Mouse (Mus musculus) heart, adult 8-10 months (tissue): ENCODE results near the gene Sh3gl1. TPM values are rescaled to one million over a fixed set of nuclear protein-coding genes. Genes with fewer than 3 reads are reported as not detected.

Experiments
- DNase-seq: peaks from one replicate; pipeline ENCODE4 v3.0.0; 2022; ENCODE audit warnings: low spot score
- total RNA-seq, 4 experiments: library from RNA; stranded (reverse); gene quantifications; 2 replicates each; pipeline ENCODE4 v1.2.4; 2022

The Sh3gl1 gene
- total RNA-seq, 4 experiments from 2014 or later: 12.3 to 14.4 (median 13.3) TPM

- DNase-seq: peak; percentile 98
Observed at GRCm38 (mm10) chr17:56040030-56040856, 3.8 kb upstream of the Sh3gl1 start, which contains the start of gene Chaf1a. Gene Chaf1a, plus strand, starts transcription at chr17:56040439.

- no peak for DNase-seq
Observed at GRCm38 (mm10) chr17:56039345-56039744, 2.9 kb upstream of the Sh3gl1 start.

GRCm38 (mm10) chr17:56038583-56039261, 2.3 kb upstream of the Sh3gl1 start:
- no peak for DNase-seq

- no peak for DNase-seq
Observed at GRCm38 (mm10) chr17:56036901-56037287, 459 bp upstream of the Sh3gl1 start.

- no peak for DNase-seq
Observed at GRCm38 (mm10) chr17:56035216-56035615, 1.2 kb downstream of the Sh3gl1 start.

GRCm38 (mm10) chr17:56034726-56035100, 1.7 kb downstream of the Sh3gl1 start:
- DNase-seq: no peak

GRCm38 (mm10) chr17:56034040-56034725, 2.3 kb downstream of the Sh3gl1 start:
- no peak for DNase-seq

GRCm38 (mm10) chr17:56032831-56033230, 3.6 kb downstream of the Sh3gl1 start:
- no peak for DNase-seq

- no peak for DNase-seq
Observed at GRCm38 (mm10) chr17:56032127-56032733, 4.2 kb downstream of the Sh3gl1 start.

- DNase-seq: no peak
Observed at GRCm38 (mm10) chr17:56031431-56031830, 5.0 kb downstream of the Sh3gl1 start.

GRCm38 (mm10) chr17:56030919-56031318, 5.5 kb downstream of the Sh3gl1 start:
- no peak for DNase-seq

- DNase-seq: no peak
Observed at GRCm38 (mm10) chr17:56030238-56030870, 6.1 kb downstream of the Sh3gl1 start.

- no peak for DNase-seq
Observed at GRCm38 (mm10) chr17:56027801-56028441, 8.5 kb downstream of the Sh3gl1 start.

- DNase-seq: no peak
Observed at GRCm38 (mm10) chr17:56026881-56027280, 9.6 kb downstream of the Sh3gl1 start.

- DNase-seq: no peak
Observed at GRCm38 (mm10) chr17:56026303-56026702, 10.1 kb downstream of the Sh3gl1 start.

GRCm38 (mm10) chr17:56024931-56025330, 11.5 kb downstream of the Sh3gl1 start:
- DNase-seq: no peak

- no peak for DNase-seq
Observed at GRCm38 (mm10) chr17:56024476-56024875, 12.0 kb downstream of the Sh3gl1 start.

- DNase-seq: no peak
Observed at GRCm38 (mm10) chr17:56023386-56023785, 13.0 kb downstream of the Sh3gl1 start.

GRCm38 (mm10) chr17:56022989-56023290, 13.5 kb downstream of the Sh3gl1 start:
- DNase-seq: no peak

- DNase-seq: no peak
Observed at GRCm38 (mm10) chr17:56022131-56022988, 14.1 kb downstream of the Sh3gl1 start.
